Mouse (Mus musculus): ENCODE results near the gene Hoxa9. TPM values are rescaled to one million over a fixed set of nuclear protein-coding genes. Genes with fewer than 3 reads are reported as not detected.

Hoxa9 gene
- polyA plus RNA-seq, 1 experiment, result not detected

DNA sequence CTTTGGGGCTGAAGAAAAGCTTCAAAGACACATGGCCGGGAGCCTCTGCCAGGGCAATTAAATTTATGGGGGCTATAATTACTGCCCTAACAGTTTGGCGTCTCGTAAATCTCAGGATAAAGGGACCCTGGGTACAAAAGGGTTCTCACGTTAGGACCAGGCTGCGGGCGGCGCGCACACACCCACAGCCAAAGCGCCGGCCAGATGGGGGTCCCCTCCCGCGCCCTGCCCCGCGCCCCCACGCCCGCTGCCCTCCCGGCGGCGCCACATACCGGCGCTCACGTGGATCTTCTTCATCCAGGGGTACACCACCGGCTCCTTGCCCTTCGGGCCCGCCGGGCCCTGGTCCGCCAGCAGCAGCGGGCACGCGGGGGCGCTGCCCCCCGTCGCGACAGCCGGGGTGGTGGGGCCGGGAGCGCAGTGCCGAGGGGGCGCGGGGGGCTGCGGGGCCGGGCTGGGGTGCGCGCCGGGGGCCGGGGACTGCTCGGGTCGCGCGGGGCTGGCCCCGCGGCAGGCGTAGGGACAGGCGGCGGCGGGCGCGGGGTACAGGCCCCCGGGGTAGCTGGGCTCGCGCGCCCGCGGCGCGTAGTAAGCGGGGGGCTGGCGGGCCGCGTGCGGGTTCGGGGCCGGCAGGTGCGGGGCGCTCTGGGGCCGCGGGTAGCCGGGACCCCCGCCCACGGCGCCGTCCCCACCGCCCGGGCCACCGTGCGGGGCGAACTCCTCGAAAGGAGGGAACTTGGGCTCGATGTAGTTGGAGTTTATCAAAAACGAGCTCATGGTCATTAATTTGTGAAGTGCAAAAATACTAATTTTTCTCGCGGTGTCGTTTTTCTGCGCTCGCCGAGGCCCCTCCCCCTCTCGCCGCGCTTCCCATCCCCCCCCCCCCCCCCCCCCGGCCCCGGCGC lies 39.7 kb downstream of the Hoxa9 start, which contains the start of gene Hoxa4:
Gene Hoxa4, minus strand, starts transcription at position 848 of the 905 bp plus-strand sequence.
- TF ChIP-seq POLR2A (IDR thresholded peaks at IDR 0.05; ENCODE audit: borderline replicate concordance, extremely low read depth, low read depth, low read length), result 0 out of 2 replicates have a peak, but pooled peaks have one; percentile 7
- TF ChIP-seq CTCF (IDR thresholded peaks at IDR 0.05; ENCODE audit: insufficient read depth, low read length), result no peak
- peaks cover 7% of the 10 kb centered on the region for H3K4me1 ChIP-seq (ENCODE audit: control insufficient read depth, insufficient read depth, low read length)
- WGBS, result 1% methylated on average over 85 of the region's 102 CpGs
- peak within 1 kb of the TSS; percentile 99 for H3K4me3 ChIP-seq (replicated peaks; ENCODE audit: extremely low read depth, low read depth, low read length)
- DNase-seq, result no peak

GRCm38 (mm10) chr6:52190410-52190809 lies 40.5 kb downstream of the Hoxa9 start:
- peak; percentile 45 for DNase-seq
- 14% methylated on average over 23 of the region's 23 CpGs for WGBS
- 0 out of 2 replicates have a peak, but pooled peaks have one; percentile 1 for TF ChIP-seq POLR2A (IDR thresholded peaks at IDR 0.05; ENCODE audit: borderline replicate concordance, extremely low read depth, low read depth, low read length)
- TF ChIP-seq CTCF (IDR thresholded peaks at IDR 0.05; ENCODE audit: insufficient read depth, low read length), result no peak
- H3K4me3 ChIP-seq (replicated peaks; ENCODE audit: extremely low read depth, low read depth, low read length), result peak overlapping the region; percentile 43
- peaks cover 7% of the 10 kb centered on the region for H3K4me1 ChIP-seq (ENCODE audit: control insufficient read depth, insufficient read depth, low read length)

DNA sequence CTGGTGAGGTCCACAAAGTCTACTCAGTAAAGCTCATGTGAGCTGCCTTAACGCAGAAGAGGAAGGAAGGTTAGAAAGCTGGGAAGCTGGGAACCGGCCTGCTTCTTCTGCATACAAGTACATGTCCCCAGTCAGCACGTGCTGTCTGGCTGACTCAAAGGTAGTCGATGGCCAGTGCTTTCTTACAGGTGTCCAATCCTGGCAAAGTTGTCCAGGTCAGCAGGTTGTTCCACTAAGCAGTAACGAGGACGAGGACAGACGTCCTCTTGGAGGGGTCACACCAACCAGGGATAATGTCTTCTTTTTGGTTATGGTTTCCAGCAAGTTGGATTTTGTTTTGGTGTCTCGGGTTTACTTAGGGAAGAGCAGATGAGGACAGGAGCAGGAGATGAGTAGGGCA lies 41.0 kb downstream of the Hoxa9 start:
- Histone ChIP-seq H3K4me3 (replicated peaks; ENCODE audit: extremely low read depth, low read depth, low read length) (no peak overlapping the region), H3K4me1 (ENCODE audit: control insufficient read depth, insufficient read depth, low read length) (peaks cover 7% of the 10 kb centered on the region)
- DNase-seq, result no peak
- TF ChIP-seq CTCF (IDR thresholded peaks at IDR 0.05; ENCODE audit: insufficient read depth, low read length) (no peak), POLR2A (IDR thresholded peaks at IDR 0.05; ENCODE audit: borderline replicate concordance, extremely low read depth, low read depth, low read length) (no peak)
- 34% methylated on average over 8 of the region's 8 CpGs for WGBS

GRCm38 (mm10) chr6:52189172-52189591 lies 41.7 kb downstream of the Hoxa9 start:
- Histone ChIP-seq H3K4me1 (ENCODE audit: control insufficient read depth, insufficient read depth, low read length) (peaks cover 7% of the 10 kb centered on the region), H3K4me3 (replicated peaks; ENCODE audit: extremely low read depth, low read depth, low read length) (no peak overlapping the region)
- DNase-seq, result no peak
- TF ChIP-seq CTCF (IDR thresholded peaks at IDR 0.05; ENCODE audit: insufficient read depth, low read length), result no peak
- TF ChIP-seq POLR2A (IDR thresholded peaks at IDR 0.05; ENCODE audit: borderline replicate concordance, extremely low read depth, low read depth, low read length), result no peak
- 23% methylated on average over 5 of the region's 5 CpGs for WGBS

DNA sequence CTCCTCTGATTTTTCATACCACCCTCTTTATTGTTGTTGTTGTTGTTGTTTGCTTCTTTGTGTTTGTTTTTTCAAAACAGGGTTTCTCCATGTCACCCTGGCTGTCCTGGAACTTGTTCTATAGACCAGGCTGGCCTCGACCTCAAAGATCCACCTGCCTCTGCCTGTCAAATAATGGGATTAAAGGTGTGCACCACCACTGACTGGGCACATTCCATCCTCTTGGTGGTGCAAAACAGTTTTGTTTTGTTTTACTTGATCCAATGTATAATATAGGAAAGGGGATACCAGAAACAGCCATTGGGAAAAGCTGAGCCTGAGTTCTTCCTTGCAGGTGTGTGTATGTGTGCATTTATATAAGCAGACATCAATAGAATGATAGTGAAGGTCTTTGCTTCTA lies 44.4 kb downstream of the Hoxa9 start:
- no peak for DNase-seq
- Histone ChIP-seq H3K4me1 (ENCODE audit: control insufficient read depth, insufficient read depth, low read length) (peaks cover 4% of the 10 kb centered on the region), H3K4me3 (replicated peaks; ENCODE audit: extremely low read depth, low read depth, low read length) (no peak overlapping the region)
- TF ChIP-seq CTCF (IDR thresholded peaks at IDR 0.05; ENCODE audit: insufficient read depth, low read length) (no peak), POLR2A (IDR thresholded peaks at IDR 0.05; ENCODE audit: borderline replicate concordance, extremely low read depth, low read depth, low read length) (no peak)
- 75% methylated on average over 1 of the region's 1 CpGs for WGBS

DNA sequence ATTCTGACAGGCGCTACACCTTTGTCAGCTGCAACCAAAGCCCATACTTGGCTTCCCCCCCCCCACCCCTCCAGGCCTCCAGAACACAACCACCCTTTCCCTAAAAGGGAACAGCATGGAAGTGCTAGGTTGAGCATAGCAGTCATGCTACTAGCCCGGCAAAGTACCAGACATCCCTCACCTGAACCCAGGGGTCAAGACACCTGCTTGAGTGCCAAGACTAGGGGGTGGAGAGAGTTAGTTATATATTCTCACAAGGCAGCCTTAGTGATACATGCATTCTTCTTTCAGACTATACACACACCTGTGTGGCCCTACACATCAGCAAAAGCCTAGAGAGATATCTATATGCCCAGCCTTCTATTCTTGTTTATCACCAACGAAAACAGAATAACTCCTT lies 45.1 kb downstream of the Hoxa9 start:
- H3K4me3 ChIP-seq (replicated peaks; ENCODE audit: extremely low read depth, low read depth, low read length), result no peak overlapping the region
- WGBS, result 56% methylated on average over 3 of the region's 3 CpGs
- DNase-seq, result no peak
- H3K4me1 ChIP-seq (ENCODE audit: control insufficient read depth, insufficient read depth, low read length), result peaks cover 4% of the 10 kb centered on the region
- no peak for TF ChIP-seq POLR2A (IDR thresholded peaks at IDR 0.05; ENCODE audit: borderline replicate concordance, extremely low read depth, low read depth, low read length)
- TF ChIP-seq CTCF (IDR thresholded peaks at IDR 0.05; ENCODE audit: insufficient read depth, low read length), result no peak

DNA sequence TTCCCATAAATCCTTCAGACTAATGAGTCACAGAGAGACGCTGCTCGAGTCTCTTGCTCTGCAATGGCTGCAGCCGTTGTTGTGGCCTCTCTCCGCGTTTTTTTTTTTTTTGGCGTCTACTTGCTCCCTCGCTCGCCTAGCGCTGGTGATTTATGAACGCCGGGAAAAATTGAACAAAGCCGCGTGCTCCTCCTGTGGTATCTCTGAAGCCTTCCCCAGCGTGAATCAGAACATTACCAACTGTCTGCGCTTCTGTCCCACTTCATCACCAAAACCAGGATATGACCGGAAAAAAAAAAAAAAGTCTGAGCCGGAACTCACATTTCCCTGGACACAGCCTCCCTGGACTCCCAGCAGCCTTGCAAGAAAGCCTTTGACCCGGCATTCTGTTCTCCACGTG lies 45.7 kb downstream of the Hoxa9 start:
- TF ChIP-seq CTCF (IDR thresholded peaks at IDR 0.05; ENCODE audit: insufficient read depth, low read length) (no peak), POLR2A (IDR thresholded peaks at IDR 0.05; ENCODE audit: borderline replicate concordance, extremely low read depth, low read depth, low read length) (no peak)
- WGBS, result 11% methylated on average over 19 of the region's 19 CpGs
- DNase-seq, result peak; percentile 5
- H3K4me1 ChIP-seq (ENCODE audit: control insufficient read depth, insufficient read depth, low read length), result peaks cover 4% of the 10 kb centered on the region
- peak overlapping the region; percentile 37 for H3K4me3 ChIP-seq (replicated peaks; ENCODE audit: extremely low read depth, low read depth, low read length)

DNA sequence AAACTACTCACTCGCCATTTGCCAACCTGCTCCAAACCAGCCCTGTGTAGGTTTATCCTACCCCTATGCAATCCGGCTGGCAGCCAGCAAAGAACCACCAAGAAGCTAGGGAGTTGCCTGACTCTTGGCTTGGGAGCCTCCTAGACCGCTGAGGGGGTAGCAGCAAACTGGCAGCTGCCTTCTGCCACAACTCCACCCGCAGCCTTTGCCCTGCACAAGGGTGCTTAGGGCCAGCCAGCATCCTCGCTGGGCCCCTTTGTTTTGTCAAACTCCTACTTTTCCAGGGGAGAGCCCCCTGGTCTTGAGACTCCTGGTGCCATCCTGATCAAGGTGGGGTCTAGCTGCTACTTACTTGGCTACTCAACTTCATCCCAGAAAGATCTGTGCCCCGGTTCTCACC lies 46.2 kb downstream of the Hoxa9 start:
- Histone ChIP-seq H3K4me1 (ENCODE audit: control insufficient read depth, insufficient read depth, low read length) (no peaks in the 10 kb centered on the region), H3K4me3 (replicated peaks; ENCODE audit: extremely low read depth, low read depth, low read length) (no peak overlapping the region)
- DNase-seq, result no peak
- TF ChIP-seq CTCF (IDR thresholded peaks at IDR 0.05; ENCODE audit: insufficient read depth, low read length), result no peak
- 41% methylated on average over 6 of the region's 6 CpGs for WGBS

DNA sequence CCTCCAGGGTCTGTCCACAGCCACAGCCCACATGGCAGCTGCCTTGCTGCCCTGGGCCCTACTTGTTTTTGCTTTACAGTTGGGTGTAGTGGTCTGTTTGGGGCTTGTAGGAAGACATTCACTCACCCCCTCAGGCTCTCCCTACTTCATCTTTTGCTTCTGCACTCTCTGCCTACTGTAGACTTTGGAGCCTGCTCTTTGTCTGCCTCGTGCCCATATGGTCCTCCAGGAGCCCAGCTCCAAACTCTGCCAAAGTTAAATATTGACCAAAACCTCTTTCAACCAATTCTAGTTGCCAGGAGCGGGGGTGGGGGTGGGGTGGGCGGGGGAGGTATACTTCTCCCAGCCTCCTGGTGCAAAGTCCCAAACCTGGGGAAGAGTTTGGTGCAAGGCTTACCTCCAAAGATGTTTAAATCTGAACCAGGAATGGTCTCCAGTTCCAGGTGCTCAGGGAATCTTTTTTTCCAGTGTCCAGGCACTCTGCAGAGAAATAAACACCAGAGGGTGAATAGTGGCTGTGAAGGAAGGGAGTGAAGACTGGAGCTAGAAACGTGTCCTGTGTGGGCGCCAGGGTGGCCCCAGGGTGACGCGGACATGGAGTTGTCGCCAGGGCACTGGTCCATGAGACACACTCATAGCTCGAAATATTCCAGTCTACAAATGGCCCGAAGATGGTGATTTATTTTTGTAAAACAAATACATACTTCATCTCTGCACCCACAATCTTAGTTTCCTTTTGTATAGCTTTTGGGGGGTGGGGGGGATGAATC lies 47.4 kb downstream of the Hoxa9 start:
- 51% methylated on average over 10 of the region's 10 CpGs for WGBS
- TF ChIP-seq CTCF (IDR thresholded peaks at IDR 0.05; ENCODE audit: insufficient read depth, low read length), result no peak
- TF ChIP-seq POLR2A (IDR thresholded peaks at IDR 0.05; ENCODE audit: borderline replicate concordance, extremely low read depth, low read depth, low read length), result no peak
- Histone ChIP-seq H3K4me1 (ENCODE audit: control insufficient read depth, insufficient read depth, low read length) (no peaks in the 10 kb centered on the region), H3K4me3 (replicated peaks; ENCODE audit: extremely low read depth, low read depth, low read length) (no peak overlapping the region)
- no peak for DNase-seq

All from lung, adult 2 months (tissue).